Mouse (Mus musculus) CD4-positive, CD25-positive, alpha-beta regulatory T cell, adult 4 months (primary cell): ENCODE measurements around the gene Marcks. TPM values are rescaled to one million over a fixed set of nuclear protein-coding genes. Genes with fewer than 3 reads are reported as not detected.

Experiments used
- ATAC-seq: one replicate; pipeline ENCODE4 v1.8.0; 2017
- polyA plus RNA-seq, 2 experiments: library from polyadenylated mRNA; unstranded; fragments of 100-300 nt; shearing (Covaris generic); gene quantifications; one replicate each; pipeline ENCODE4 v1.2.1; 2017

Marcks gene
- 1 to 10 TPM in 1 of 2 experiments, under 1 TPM in 1; 0.54 to 1.1 TPM for polyA plus RNA-seq

DNA sequence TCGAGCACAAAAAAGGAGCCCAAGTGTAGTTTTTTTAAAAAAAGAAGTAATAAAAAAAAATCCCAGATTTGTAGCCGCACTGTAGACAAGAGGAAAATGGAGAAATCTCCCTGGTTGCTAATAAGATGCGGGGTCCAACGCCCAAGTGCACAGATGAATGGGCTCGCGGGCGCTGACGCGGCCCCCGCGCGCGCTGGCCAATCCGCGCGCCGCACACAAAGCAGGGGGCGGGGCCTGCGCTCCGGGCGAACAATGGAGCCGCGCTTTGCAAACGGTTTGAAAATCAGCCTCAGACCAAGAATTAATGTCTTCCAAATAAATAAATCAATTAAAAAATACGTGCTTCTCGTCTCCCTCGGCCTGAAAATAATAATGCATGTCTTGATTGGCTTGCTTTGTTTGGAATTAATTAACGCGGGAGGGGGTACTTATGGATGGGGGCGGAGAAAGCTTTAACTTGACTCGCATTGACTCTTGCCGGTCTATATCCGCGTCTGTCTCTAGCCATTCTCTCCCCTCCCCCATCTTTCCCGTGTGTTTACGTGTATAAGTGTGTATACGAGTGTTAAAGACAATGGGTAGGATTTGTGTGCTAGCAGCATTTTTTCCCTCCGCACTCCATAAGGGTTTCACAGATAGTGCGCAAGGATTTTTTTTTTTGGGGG lies at the start of gene Marcks:
Gene Marcks, minus strand, starts transcription at position 143 of the 665 bp plus-strand sequence.
- peak; percentile 54 for ATAC-seq

DNA sequence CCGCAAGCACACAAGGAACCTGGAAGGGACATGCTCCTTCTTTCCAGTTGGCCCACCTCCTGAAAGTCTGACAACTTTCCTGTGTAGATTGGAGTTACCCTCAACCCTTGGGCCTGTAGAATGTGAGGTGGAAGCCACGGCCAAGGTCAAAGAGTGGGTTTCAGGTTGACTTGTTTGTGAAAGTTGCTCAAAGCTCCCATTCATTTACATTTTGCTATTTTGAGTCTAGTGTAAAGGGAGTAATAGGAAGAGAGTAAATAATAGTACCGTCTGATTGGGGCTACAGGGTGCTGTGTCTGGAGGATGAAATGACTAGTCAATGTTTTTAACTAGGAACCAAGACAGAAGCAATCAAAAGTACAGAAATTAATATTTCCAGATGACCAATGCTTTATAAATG lies 38.4 kb upstream of the Marcks start:
- ATAC-seq: no peak

DNA sequence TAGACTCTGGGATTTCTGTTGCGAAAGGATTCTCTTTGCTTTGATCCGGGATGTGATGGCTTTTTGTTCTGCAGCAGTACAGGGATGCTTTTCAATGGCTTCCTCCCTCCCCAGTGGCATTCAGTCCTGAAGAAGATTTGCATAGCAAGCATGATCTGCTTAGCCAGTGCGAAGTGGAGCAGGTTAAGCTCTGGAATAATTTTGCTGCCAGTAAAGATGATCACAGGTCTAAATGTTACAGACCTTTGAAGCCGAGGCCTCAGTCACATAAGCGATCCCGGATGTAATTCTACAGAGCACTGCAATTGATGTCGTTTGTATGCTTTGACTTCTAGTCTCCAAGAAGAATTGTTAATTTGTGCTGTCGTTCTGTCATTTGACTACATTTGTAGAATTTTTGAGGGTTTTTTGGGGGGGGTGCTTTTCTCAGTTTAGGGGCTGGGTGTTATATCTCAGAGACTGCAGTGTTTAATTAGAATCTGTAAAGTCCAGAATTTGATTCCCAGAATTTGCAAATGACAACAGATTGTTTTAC lies 33.8 kb upstream of the Marcks start:
- ATAC-seq: no peak

DNA sequence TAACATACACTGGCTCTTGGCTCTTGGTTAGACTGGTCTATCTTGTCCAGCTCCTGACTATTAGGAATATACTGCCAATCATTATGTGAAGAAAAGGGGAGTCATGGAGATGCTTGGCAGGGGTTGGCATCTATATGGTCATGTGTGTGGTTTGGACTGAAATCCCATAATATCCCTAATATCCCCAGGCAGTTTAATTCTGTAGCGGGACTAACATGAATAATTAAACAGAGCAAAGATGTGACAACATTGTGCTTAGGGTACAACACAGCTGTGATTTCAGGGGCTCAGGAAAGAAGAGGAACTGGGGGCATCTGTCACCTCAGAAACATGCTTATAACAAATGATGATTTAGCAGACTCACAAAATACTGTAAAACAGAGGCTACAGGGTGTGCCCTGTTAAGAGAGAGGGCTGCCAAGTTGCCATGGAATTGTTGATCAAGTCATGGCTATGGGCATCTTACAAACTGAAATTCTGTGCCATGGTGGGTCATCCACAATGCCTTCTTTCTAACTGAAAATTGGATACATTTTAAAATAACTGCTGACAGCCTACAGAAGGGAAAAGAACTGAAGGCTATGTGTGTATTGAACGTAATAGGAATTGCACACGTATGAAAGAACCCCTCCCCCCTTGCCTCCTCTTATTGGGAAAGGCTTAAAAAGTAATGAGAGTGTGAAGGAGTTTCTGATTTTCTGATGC lies 33.1 kb upstream of the Marcks start:
- ATAC-seq: no peak

DNA sequence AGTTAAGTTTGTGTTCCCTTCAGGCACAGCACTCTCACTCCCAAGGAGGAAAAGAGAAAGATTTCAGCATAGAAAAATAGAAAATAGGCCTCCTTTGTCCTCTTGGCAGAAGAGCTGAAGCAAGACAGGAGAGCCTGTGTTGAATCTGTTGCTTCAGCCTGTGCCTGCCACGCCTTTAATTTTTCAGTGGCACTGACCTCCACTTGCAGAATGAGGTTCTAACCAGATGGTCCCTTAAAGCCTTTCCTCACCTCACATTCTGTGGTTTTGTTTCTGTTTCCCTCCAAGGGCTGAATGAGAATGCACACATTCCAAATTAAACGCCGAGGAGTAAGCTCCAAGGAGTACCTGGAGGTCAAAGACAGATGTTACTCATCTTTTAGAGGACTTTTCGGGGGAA lies 32.2 kb upstream of the Marcks start:
- ATAC-seq: no peak

DNA sequence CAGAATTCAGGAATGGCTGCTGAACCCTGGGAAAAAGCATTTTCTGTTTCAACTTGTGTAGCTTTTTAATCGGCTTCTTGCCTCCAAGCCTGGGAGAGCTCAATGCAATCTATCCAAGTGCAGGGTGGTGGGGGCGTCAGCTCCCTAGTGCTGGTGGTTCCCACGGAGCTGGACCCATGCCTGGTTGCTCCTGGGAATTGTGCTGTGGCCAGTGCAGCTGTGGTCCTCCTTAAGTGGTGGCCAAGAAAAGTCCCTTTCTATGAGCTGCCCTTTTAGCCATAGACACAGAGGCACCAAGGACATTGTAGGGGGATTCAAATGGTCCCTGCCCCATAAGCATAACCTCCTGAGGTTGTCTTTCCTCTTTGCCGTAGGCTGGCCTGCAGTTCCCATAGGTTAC lies 31.7 kb upstream of the Marcks start:
- ATAC-seq: no peak

DNA sequence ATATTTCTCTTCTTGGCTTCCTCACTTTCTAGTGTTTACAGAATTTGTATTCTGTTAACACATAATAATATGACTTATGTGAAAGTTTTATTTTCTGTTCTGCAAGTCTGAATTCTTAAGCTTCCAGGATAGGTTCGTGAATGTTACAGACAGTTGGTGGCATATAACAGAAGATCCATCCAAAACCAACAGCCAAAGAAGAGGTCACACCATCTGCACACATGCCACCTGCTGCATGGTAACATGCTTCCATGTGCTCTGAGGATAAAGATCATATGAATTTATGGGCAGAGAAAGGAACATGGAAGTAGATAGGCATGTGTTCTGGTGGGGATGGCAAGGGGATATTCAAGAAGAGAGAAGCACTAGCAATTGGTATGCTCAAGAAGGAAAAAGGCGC lies 28.8 kb upstream of the Marcks start:
- no peak for ATAC-seq

DNA sequence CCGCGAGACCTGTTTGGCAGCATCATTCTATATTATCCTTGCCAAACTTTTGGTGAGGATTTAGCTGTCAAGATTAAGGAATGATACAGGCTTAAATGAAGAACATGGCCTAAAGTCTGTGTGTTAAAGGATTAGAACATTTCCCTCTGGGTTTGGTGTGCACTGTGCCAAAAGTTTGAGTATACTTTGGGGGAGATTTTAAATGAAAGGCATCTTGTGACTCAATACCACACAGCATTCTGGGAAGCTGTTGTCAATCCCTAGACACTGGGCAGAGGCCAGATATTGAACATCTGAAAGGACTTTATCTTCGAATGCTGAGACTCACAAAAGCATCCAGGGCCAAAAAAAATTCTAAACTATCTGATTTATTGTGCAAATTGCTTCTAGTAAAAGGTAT lies 21.0 kb upstream of the Marcks start:
- ATAC-seq: no peak

DNA sequence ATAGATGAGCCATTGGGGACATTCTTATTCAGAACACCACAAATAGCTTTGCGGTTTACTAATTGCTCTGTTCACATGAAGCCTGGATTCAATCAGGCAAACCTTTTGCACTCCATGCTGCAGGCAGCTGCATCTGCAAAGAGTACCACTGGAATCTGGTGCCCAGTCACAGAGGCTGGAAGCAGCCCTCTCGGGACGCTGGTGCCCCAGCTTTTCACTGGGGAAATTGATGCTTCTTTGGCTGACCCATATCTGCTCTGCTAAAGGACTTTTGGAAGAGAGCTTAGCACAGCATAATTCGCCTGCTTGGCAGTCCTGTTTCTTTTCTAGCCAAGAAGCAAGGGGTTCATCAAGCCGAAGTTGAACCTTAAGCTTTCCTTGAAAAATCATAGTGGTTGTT lies 18.4 kb upstream of the Marcks start:
- ATAC-seq: no peak

DNA sequence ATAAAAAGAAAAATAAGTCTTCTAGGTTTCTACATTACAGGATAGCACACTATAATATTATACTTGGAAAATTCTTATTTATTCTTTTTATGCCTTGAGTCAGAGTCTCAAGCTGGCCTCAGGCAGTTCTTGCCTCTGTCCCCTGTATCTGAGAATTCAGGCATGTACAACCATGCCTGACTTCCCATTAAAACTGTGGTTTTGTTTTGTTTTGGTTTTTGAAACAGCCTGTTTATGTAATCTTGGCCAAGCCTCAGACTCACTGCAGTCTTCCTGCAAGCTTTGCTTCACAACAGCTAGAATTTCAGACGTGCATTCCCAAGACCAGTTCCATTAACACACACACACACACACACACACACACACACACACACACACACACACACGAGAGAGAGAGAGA lies 16.4 kb upstream of the Marcks start:
- no peak for ATAC-seq

DNA sequence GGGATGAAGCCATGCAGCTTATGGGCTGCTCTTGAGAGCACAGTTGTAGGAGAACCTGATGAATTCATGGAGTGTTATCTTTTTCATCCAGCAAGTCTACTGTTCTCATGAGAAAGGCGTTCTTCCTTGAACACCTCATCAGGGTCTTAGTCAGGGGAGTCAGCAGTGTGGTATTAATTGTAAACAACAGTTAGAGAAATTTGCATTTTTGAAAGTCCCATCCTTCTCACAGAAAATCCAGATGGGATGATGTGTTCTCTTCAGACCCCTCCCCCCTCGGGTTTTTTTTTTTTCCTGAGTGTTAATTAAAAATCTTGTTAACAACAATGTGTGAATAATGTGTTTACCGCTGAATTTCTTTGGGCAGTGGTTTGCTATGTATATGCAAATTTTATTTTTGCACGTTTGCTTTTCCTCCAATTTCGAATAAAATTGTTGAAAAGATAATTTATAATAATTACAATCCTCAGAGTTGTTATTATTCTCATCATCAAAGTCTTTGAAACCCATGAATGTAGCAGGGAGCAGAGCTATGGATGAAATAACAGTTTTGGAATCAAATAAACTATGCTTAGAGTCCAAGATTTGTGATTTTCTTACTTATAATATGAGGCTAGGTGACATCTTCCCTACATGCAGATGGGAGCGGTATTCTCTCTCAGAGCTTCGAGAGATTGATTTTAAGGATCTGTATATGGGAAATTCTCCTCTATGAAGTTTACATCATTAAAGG lies 13.0 kb upstream of the Marcks start:
- ATAC-seq: no peak

DNA sequence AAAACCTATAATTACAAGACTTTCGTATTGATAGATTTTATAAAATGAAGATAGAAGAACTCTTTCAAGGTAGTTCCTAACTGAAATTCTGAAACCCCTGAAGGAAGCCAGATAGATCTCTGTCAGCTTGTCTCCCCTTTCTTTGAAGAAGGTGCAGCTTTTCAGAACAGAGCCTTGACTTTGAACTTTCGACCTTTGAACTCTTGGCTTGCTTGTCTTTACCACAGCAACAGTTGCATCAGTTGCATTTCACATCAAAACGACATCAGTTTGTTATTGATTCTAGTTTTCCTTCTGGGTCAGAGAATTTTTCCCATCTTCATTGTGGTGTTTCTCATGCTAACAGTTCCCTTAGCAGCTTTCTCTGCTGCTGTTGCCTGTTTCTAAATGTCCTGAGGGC lies 9.3 kb upstream of the Marcks start:
- no peak for ATAC-seq

DNA sequence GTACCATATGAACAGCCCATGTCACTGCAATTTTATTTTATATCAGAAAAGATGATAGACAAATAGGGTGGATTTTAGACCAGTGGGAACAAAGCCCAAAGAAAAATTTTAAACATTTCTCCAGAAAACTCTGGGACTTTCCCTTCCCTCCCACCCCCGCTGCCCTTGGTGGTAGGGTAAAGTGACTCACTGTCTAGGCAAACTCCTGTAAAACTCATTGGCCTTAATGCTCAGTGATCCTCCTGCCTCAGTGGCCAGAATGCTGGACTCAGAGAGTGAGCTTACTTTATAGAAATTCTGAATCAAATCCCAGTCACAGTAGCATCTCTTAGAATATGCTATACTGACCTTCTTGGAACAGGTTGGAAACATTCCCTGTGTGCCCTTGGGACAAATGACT lies 6.7 kb upstream of the Marcks start:
- ATAC-seq: no peak

DNA sequence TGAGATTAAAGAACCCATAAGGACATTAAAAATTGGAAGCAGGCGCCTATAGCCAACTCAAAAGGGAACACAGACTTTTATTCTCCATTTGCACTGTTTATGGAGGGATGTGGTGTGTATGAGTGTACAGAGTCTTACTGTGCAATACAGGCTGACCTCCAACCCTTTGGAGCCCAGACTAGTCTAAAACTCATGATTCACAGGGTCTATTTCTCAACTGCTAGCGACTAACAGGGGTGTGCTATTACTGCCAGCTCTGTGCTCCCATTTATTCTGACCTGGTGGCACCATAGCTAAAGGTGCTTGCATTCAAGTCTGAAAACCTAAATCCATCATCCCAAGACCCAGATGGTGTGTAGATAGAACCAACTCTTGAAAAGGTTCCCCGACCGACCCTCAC lies 2.9 kb upstream of the Marcks start:
- ATAC-seq: no peak

DNA sequence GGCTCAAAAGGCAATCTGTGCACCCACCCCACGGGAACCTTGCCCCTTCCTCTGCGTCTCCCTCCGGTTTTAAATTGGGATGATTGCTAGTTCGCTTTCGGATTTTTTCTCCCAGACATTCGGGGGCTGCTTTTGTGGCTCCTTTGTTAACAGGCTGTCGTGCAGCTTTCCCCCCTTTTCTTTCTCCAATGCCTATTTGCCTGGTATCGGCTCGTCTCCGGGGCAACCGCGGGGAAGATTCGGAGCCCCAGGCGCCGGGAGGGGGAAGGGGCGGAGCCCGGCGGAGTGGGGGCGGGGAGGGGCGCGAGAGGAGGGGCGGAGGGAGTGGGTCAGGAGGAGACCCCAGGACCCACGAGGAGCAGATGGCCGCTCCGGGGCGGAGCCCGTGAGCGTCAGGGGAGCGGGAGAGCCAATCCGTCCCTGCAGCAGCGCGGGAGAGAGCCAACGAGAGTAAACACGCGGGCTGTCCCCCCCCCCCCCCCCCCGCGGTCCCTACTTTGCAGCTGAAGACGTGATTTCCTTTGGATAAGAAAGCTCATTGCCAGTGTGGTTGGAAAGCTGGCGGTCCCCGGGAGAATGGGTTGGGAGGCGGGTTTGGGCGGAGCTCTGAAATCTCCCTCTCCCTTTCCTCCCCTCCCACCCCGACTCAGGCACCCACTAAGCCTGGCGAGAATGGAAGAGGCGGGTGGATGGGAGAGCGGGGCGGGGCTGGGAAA lies 2.2 kb upstream of the Marcks start:
- ATAC-seq: no peak

DNA sequence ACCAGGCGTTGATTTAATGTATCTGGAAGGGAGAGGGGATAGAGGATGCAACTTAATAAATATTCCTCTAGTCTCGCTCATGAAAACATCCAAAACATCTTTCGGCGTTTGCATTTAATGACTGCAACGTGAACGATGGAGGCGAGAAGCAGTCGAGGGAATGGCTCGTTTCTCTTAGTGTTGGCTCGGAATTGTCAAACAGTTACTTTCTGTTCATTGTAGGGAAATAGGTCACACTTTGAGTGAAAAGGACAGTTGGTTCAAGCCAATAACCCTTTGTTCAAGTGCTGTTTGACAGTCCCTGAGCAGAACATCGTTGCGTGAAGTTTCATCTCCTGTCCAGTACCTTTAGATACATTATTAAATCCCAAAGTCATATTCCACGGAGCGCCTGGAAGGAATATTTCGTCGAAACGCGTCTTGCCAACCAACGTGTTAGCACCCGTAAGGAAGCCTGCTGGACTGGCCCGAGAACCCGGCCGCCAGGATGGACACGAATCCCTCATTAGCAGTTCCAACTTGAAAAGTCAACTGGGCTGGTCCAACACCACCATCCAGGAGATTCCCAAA lies 1.5 kb upstream of the Marcks start:
- no peak for ATAC-seq

DNA sequence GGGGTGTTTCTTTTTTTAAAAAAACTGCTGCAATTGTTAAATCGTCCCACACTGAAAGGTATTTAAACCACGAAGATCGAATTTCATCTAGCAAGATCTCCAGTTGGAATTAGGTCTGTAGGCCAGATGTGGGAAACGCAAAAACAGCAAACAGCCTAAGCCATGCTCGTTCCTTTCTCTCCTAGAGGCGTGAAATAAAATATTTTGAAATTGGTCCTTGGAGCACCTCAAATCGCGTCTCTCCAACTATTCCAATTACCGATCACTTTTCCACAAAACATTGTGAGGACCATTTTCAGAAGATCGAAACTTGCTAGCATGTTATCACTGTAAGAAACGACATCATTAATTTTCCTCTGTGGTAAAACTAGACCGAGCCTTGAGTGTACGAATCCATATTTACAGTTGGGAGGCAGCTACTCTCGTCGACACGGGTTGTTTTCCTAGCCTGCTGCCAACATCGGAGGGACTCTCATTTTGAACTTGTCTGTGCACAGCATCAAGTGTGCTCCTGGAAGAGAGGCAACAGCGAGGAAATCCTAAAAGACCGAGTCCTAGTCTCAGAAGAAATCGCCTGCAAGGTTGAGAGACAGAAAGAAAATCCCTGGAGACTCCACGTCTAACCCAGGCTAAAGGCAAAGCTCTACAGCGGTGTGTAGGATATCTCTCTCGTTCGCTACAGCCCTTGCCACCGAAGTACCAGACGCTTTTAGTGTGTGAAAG lies 884 bp upstream of the Marcks start:
- ATAC-seq: no peak

DNA sequence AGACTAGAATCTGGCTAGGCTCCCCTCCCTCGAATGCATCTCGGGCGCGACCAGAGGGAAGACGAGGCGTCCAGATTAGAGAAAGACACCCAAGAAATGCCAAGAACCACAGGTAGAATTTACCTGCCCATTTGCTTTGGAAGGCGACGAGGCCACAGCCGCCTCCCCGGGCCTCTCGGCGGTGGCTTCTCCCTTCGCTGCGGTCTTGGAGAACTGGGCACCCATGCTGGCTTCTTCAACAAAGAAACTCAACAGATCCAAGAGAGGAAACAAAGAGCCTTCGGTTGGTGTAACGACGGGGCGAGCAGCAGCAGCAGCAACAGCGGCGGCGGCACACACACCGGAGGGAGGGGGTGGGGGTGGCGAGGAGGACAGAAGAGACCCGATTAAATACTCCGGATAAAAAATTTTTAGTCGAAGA lies 399 bp downstream of the Marcks start:
- no peak for ATAC-seq

DNA sequence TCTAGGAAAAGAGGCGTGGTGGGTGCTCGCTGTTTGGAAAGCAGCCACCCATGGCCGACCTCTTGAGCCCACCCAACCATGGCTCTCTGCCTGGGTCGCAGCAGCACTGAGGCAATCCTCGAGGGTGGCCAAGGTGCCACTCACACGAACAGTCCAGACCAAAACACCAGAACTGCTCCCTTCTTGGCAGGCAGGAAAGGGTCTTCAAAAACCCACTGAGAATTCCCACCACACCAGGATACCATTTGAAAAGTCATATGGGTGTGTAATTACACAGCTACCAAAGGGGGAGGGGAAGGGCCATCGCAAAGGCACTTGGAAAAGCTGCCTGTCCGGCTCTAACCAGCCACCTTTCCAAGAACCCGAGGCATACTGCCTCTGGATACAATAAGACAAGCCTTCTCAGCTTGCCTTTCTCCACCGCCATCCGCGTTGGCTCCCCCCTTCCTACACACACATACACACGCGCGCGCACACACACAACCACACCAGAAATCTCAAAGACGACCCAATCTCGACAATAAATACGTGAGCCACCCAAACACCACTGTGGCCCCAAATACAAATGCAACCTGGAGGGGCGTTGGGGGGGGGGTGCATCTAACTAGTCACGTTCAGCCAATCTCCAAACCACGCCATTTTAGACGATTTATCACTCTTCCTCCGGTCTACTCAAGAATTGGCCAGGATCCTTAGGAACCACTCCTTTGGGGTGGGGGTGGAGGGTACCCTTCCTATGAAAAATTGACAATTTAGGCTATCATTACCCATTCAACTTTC lies 999 bp downstream of the Marcks start:
- ATAC-seq: peak; percentile 3

DNA sequence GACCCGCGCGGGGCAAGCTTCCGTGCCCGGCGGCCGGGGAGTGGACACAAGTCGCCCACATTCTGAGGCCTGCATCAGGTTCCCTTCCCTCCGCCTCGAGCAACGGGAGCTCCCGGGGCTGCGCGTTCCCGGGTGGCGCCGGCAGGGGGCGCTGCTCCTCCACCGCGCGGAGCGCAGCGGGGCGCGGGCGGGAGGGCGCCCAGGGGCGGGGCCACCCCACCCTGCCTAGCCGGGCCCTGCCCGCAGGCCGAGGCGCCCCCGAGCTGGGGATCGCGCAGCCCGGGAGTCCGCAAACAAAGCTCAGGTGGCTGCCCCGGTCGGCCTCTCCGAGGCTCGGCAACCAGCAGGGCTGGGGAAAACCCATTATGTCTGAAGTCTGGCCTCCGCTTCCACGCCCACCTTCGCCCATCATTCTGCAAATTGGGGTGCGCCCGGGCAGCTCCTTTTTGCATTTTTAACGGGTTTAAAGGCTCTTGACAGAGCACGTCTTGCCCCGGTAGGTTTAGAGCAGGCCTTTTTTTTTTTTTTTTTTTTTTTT lies 1.7 kb downstream of the Marcks start:
- peak; percentile 61 for ATAC-seq
